Mouse (Mus musculus) midbrain, embryonic 16.5 days (tissue): ENCODE measurements at regions not wholly inside any gene's neighbourhood (a gene's known extent, or its start where the extent isn't known, plus 50 kb on each side); places are given as distances from the start of the nearest gene placed in this dataset.

Experiments
- ATAC-seq: fragments of 200-750 bp; cut with Nextera tagmentation; 2 replicates; pipeline ENCODE4 v1.8.0; 2017; ENCODE audit warnings: moderate TSS enrichment
- H3K27ac ChIP-seq: fragments of 300-500 bp; sonication (generic); 2 replicates; pipeline ENCODE4 v1.5.1; 2014; ENCODE audit warnings: mild to moderate bottlenecking, low read length, mixed read lengths
- H3K27me3 ChIP-seq: fragments of 300-500 bp; sonication (generic); 2 replicates; pipeline ENCODE4 v1.6.1; 2014; ENCODE audit warnings: low read depth, low read length, mixed read lengths; ENCODE audit not compliant: control insufficient read depth, insufficient read depth
- H3K36me3 ChIP-seq: fragments of 300-500 bp; sonication (generic); 2 replicates; pipeline ENCODE4 v1.6.1; 2014; ENCODE audit warnings: mild to moderate bottlenecking, low read length, moderate library complexity, mixed read lengths; ENCODE audit not compliant: control insufficient read depth, insufficient read depth
- H3K4me1 ChIP-seq: fragments of 300-500 bp; sonication (generic); 2 replicates; pipeline ENCODE4 v1.6.1; 2014; ENCODE audit warnings: mild to moderate bottlenecking, low read length, mixed read lengths; ENCODE audit not compliant: control insufficient read depth, insufficient read depth
- H3K4me2 ChIP-seq: fragments of 300-500 bp; sonication (generic); 2 replicates; pipeline ENCODE4 v1.6.1; 2014; ENCODE audit warnings: mild to moderate bottlenecking, low read length, mixed read lengths
- H3K4me3 ChIP-seq: fragments of 300-500 bp; sonication (generic); 2 replicates; pipeline ENCODE4 v1.5.1; 2014; ENCODE audit warnings: low read depth, mild to moderate bottlenecking, low read length, moderate library complexity, mixed read lengths
- H3K9ac ChIP-seq: fragments of 300-500 bp; sonication (generic); 2 replicates; pipeline ENCODE4 v1.6.1; 2014; ENCODE audit warnings: low read depth, low read length, mixed read lengths
- H3K9me3 ChIP-seq: fragments of 300-500 bp; sonication (generic); replicated peaks from 2 replicates; pipeline ENCODE4 v1.6.1; 2014; ENCODE audit warnings: mild to moderate bottlenecking, low read length, mixed read lengths; ENCODE audit not compliant: control insufficient read depth, poor library complexity, severe bottlenecking
- WGBS: fragments of 180-500 bp; shearing (Covaris S2); extraction: QIAGEN DNeasy Blood & Tissue Kit; methylation state at CpG from one replicate; pipeline ENCODE4 v1.1.7; 2014; 5-methylcytosine and 5-hydroxymethylcytosine counted together

- Histone ChIP-seq H3K36me3 (no peaks in the 10 kb centered on the region), H3K9ac (no peak overlapping the region), H3K27me3 (no peaks in the 10 kb centered on the region), H3K4me1 (no peaks in the 10 kb centered on the region), H3K27ac (no peak overlapping the region), H3K9me3 (no peaks in the 10 kb centered on the region), H3K4me3 (no peak overlapping the region), H3K4me2 (no peak overlapping the region)
- 79% methylated on average over 2 of the region's 2 CpGs for WGBS
- ATAC-seq, result no peak
Observed at GRCm38 (mm10) chr12:12452086-12452485, 190.1 kb downstream of the Fam49a start.

GRCm38 (mm10) chr12:12446768-12447167 lies 184.8 kb downstream of the Fam49a start:
- WGBS, result 23% methylated on average over 2 of the region's 2 CpGs
- ATAC-seq, result no peak
- Histone ChIP-seq H3K27ac (no peak overlapping the region), H3K4me1 (no peaks in the 10 kb centered on the region), H3K9me3 (no peaks in the 10 kb centered on the region), H3K27me3 (no peaks in the 10 kb centered on the region), H3K9ac (no peak overlapping the region), H3K4me3 (no peak overlapping the region), H3K36me3 (no peaks in the 10 kb centered on the region), H3K4me2 (no peak overlapping the region)

- no peak overlapping the region for H3K27ac ChIP-seq
- no peaks in the 10 kb centered on the region for H3K4me1 ChIP-seq
- no peak overlapping the region for H3K4me2 ChIP-seq
- H3K9ac ChIP-seq, result no peak overlapping the region
- 72% methylated on average over 3 of the region's 3 CpGs for WGBS
- no peaks in the 10 kb centered on the region for H3K36me3 ChIP-seq
- no peak for ATAC-seq
- H3K9me3 ChIP-seq, result no peaks in the 10 kb centered on the region
- H3K27me3 ChIP-seq, result no peaks in the 10 kb centered on the region
- no peak overlapping the region for H3K4me3 ChIP-seq
Observed at GRCm38 (mm10) chr12:12446281-12446680, 184.3 kb downstream of the Fam49a start.

- no peak overlapping the region for H3K27ac ChIP-seq
- WGBS, result 92% methylated on average over 4 of the region's 4 CpGs
- no peaks in the 10 kb centered on the region for H3K36me3 ChIP-seq
- H3K27me3 ChIP-seq, result no peaks in the 10 kb centered on the region
- no peak overlapping the region for H3K4me2 ChIP-seq
- ATAC-seq, result no peak
- no peaks in the 10 kb centered on the region for H3K4me1 ChIP-seq
- H3K9ac ChIP-seq, result no peak overlapping the region
- H3K4me3 ChIP-seq, result no peak overlapping the region
- H3K9me3 ChIP-seq, result no peaks in the 10 kb centered on the region
Observed at GRCm38 (mm10) chr12:12442872-12443271, 180.9 kb downstream of the Fam49a start.

GRCm38 (mm10) chr12:12436379-12436778 lies 174.4 kb downstream of the Fam49a start:
- no peaks in the 10 kb centered on the region for H3K27me3 ChIP-seq
- no peaks in the 10 kb centered on the region for H3K9me3 ChIP-seq
- H3K27ac ChIP-seq, result no peak overlapping the region
- H3K4me2 ChIP-seq, result no peak overlapping the region
- H3K4me1 ChIP-seq, result no peaks in the 10 kb centered on the region
- no peaks in the 10 kb centered on the region for H3K36me3 ChIP-seq
- ATAC-seq, result no peak
- WGBS, result 95% methylated on average over 1 of the region's 1 CpGs
- H3K4me3 ChIP-seq, result no peak overlapping the region
- H3K9ac ChIP-seq, result no peak overlapping the region

- H3K4me3 ChIP-seq, result no peak overlapping the region
- no peaks in the 10 kb centered on the region for H3K4me1 ChIP-seq
- no peak for ATAC-seq
- WGBS, result 37% methylated on average over 1 of the region's 1 CpGs
- H3K4me2 ChIP-seq, result no peak overlapping the region
- H3K9me3 ChIP-seq, result no peaks in the 10 kb centered on the region
- H3K9ac ChIP-seq, result no peak overlapping the region
- H3K27ac ChIP-seq, result no peak overlapping the region
- no peaks in the 10 kb centered on the region for H3K36me3 ChIP-seq
- no peaks in the 10 kb centered on the region for H3K27me3 ChIP-seq
Observed at GRCm38 (mm10) chr12:12432597-12432996, 170.7 kb downstream of the Fam49a start.
